Mouse (Mus musculus) CD4-positive naive resting alpha-beta T cell, adult 76 days (primary cell): ENCODE results near the gene Acot12. TPM values are rescaled to one million over a fixed set of nuclear protein-coding genes. Genes with fewer than 3 reads are reported as not detected.

Experiments
- total RNA-seq: library from RNA; stranded (reverse); gene quantifications from one replicate; pipeline ENCODE4 v1.2.4, GENCODE M21; 2023

The Acot12 gene
- not detected for total RNA-seq

GRCm38 (mm10) chr13:91741280-91742047 lies at the start of gene Acot12:
Acot12 (plus strand) TSS chr13:91741512.

GRCm38 (mm10) chr13:91807155-91807839 lies 66.0 kb downstream of the Acot12 start, which contains the start of gene Zcchc9:
Zcchc9 (minus strand) TSS chr13:91807705.

Other genes starting within 250 kb of the Acot12 start
- 48.2 TPM for gene Zcchc9, start 66.2 kb downstream of the Acot12 start, total RNA-seq
- not detected for gene Ckmt2, start 135.4 kb downstream of the Acot12 start, total RNA-seq